In the genomic region with DNA sequence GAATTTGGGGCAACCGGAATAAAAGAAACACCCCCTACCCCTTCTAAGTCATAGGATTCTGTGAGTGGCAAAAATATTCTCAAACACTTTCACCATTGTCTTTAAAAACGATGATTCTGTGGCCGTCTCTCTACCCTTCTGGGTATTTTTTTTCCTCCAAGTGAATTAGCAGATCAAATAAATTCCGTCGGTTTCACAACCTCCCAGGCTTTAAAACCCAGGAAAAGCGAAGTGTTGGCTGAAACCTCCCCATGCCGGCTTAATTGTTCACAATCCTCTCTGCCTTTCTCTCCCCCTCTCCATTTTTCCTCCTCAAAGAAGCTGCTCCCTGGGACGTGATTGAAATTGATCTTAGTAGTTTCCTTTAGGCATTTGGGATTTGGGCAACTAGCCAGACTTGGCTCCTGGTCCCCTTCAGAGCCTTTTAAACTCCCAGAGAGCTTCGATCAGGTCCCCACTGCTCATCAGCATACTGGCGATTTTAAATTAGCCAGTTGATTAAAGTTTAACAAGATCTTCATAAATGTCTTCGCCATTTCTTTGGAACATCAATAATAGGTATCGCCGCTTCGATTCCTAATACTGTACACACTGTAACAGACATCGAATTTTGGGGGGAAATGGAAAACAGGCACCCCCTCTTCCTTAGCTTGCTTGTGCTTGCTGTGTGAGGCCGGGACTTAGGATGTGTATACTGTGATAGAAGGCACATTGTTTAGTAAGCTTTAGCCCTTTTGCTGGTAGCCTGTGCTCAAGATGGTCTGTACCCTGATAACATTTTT, we compare ENCODE assay signal across 8 mouse cellular contexts. TPM values are rescaled to one million over a fixed set of nuclear protein-coding genes. Genes with fewer than 3 reads are reported as not detected.
DNase-seq lines count a peak whose midpoint lies in the region; ATAC-seq and TF ChIP-seq lines count a peak whose summit lies in the region.

No protein-coding gene starts in this region.

- H3K9me3 ChIP-seq in MEL (replicated peaks; ENCODE audit: insufficient read depth, low read length), result no peaks in the 10 kb centered on the region
- no peaks in the 10 kb centered on the region for H3K9me3 ChIP-seq in hindbrain, embryonic 11.5 days (ENCODE audit: control insufficient read depth, low read length)
- no peaks in the 10 kb centered on the region for H3K9me3 ChIP-seq in limb, embryonic 14.5 days (ENCODE audit: control insufficient read depth, low read length)
- H3K9me3 ChIP-seq in neural tube, embryonic 11.5 days (ENCODE audit: control insufficient read depth, low read length), result no peaks in the 10 kb centered on the region

- H3K27me3 ChIP-seq in MEL (ENCODE audit: control insufficient read depth in 1 of 2, insufficient read depth in 2 of 2, low read length in 2 of 2), result no peaks in the 10 kb centered on the region
- no peaks in the 10 kb centered on the region for H3K27me3 ChIP-seq in hindbrain, embryonic 11.5 days (ENCODE audit: control insufficient read depth, insufficient read depth, low read length)
- no peaks in the 10 kb centered on the region for H3K27me3 ChIP-seq in limb, embryonic 14.5 days (ENCODE audit: control insufficient read depth, insufficient read depth, low read length)
- no peaks in the 10 kb centered on the region for H3K27me3 ChIP-seq in neural tube, embryonic 11.5 days (ENCODE audit: control insufficient read depth, insufficient read depth, low read length)

- peaks cover 7% of the 10 kb centered on the region for H3K79me2 ChIP-seq in MEL (ENCODE audit: control insufficient read depth, insufficient read depth, low read length, poor library complexity)

- no peak for TF ChIP-seq RAD21 in MEL (IDR thresholded peaks at IDR 0.05; ENCODE audit: low read depth, low read length)

- H3K9ac ChIP-seq in MEL (ENCODE audit: control insufficient read depth, low read depth, low read length, poor library complexity, severe bottlenecking), result peak overlapping the region; percentile 75
- peak overlapping the region; percentile 75 for H3K9ac ChIP-seq in hindbrain, embryonic 11.5 days (ENCODE audit: low read depth, low read length)
- H3K9ac ChIP-seq in limb, embryonic 14.5 days (ENCODE audit: low read depth, low read length, severe bottlenecking), result peak overlapping the region; percentile 83
- H3K9ac ChIP-seq in neural tube, embryonic 11.5 days (ENCODE audit: low read length), result peak overlapping the region; percentile 75

- H3K4me3 ChIP-seq in MEL (ENCODE audit: control insufficient read depth in 1 of 2, insufficient read depth in 1 of 2, low read depth in 2 of 2, low read length in 2 of 2), result peak overlapping the region; percentile 71 to 97
- peak overlapping the region; percentile 92 for H3K4me3 ChIP-seq in embryonic fibroblast, embryonic 13.5 days (ENCODE audit: insufficient read depth, low read length)
- peak overlapping the region; percentile 69 for H3K4me3 ChIP-seq in hindbrain, embryonic 11.5 days (ENCODE audit: low read depth, low read length)
- H3K4me3 ChIP-seq in limb, embryonic 14.5 days (replicated peaks; ENCODE audit: low read length), result peak overlapping the region; percentile 75
- peak overlapping the region; percentile 68 for H3K4me3 ChIP-seq in neural tube, embryonic 11.5 days (ENCODE audit: low read depth, low read length)

- DNase-seq in adrenal gland, adult 2 months, result peak; percentile 56
- DNase-seq in adrenal gland, postnatal 4 days (ENCODE audit: low spot score in 2 of 2), result no peak
- no peak for DNase-seq in MEL (ENCODE audit: low read depth, low spot score)
- peak; percentile 52 for DNase-seq in hindbrain, embryonic 11.5 days (ENCODE audit: low spot score)
- peak; percentile 62 for DNase-seq in limb, embryonic 14.5 days (ENCODE audit: low spot score)
- DNase-seq in neural tube, embryonic 11.5 days (ENCODE audit: low spot score), result peak; percentile 23
- no peak for DNase-seq in yolk sac, embryonic 10.5 days (ENCODE audit: low spot score)

- 5% methylated on average over 16 of the region's 16 CpGs for WGBS in hindbrain, embryonic 11.5 days
- 5% methylated on average over 16 of the region's 16 CpGs for WGBS in limb, embryonic 14.5 days
- 7% methylated on average over 16 of the region's 16 CpGs for WGBS in neural tube, embryonic 11.5 days

- TF ChIP-seq EP300 in MEL (IDR thresholded peaks at IDR 0.05; ENCODE audit: low read depth in 1 of 2, low read length in 2 of 2), result no peak

- peak overlapping the region; percentile 59 for H3K4me2 ChIP-seq in hindbrain, embryonic 11.5 days (replicated peaks; ENCODE audit: low read depth, low read length)
- peak overlapping the region; percentile 58 for H3K4me2 ChIP-seq in limb, embryonic 14.5 days (replicated peaks; ENCODE audit: low read depth, low read length, severe bottlenecking)
- peak overlapping the region; percentile 71 for H3K4me2 ChIP-seq in neural tube, embryonic 11.5 days (ENCODE audit: low read depth)

- peaks cover 0 to 10% of the 10 kb centered on the region in 2 experiments; a peak in 2 of 4 replicates for H3K4me1 ChIP-seq in MEL (ENCODE audit: control insufficient read depth in 1 of 2, insufficient read depth in 2 of 2, low read length in 2 of 2)
- peaks cover 10% of the 10 kb centered on the region for H3K4me1 ChIP-seq in embryonic fibroblast, embryonic 13.5 days (ENCODE audit: control insufficient read depth, insufficient read depth, low read length)
- no peaks in the 10 kb centered on the region for H3K4me1 ChIP-seq in hindbrain, embryonic 11.5 days (replicated peaks; ENCODE audit: control insufficient read depth, insufficient read depth, low read length)
- H3K4me1 ChIP-seq in limb, embryonic 14.5 days (ENCODE audit: control insufficient read depth, insufficient read depth, low read length), result peaks cover 18% of the 10 kb centered on the region; the same call in 1 of the 2 replicates
- 0 out of 2 replicates have a peak, but pooled peaks cover 10% of the 10 kb centered on the region for H3K4me1 ChIP-seq in neural tube, embryonic 11.5 days (ENCODE audit: control insufficient read depth, insufficient read depth, low read length)

- ATAC-seq in hindbrain, embryonic 11.5 days (ENCODE audit: low FRiP score), result no peak
- no peak for ATAC-seq in limb, embryonic 14.5 days (ENCODE audit: low FRiP score, low read depth)
- no peak for ATAC-seq in neural tube, embryonic 11.5 days (ENCODE audit: insufficient read depth, low FRiP score, low TSS enrichment)

- peaks cover 0 to 7% of the 10 kb centered on the region in 2 experiments; a peak in 3 of 4 replicates for H3K36me3 ChIP-seq in MEL (ENCODE audit: control insufficient read depth in 1 of 2, insufficient read depth in 2 of 2, low read length in 2 of 2)
- H3K36me3 ChIP-seq in hindbrain, embryonic 11.5 days (ENCODE audit: control insufficient read depth, insufficient read depth, low read length), result peaks cover 13% of the 10 kb centered on the region; the same call in 1 of the 2 replicates
- H3K36me3 ChIP-seq in limb, embryonic 14.5 days (ENCODE audit: control insufficient read depth, insufficient read depth, low read length), result peaks cover 33% of the 10 kb centered on the region
- peaks cover 9% of the 10 kb centered on the region; the same call in 1 of the 2 replicates for H3K36me3 ChIP-seq in neural tube, embryonic 11.5 days (ENCODE audit: control insufficient read depth, insufficient read depth, low read length)

- peak overlapping the region; percentile 48 for H3K27ac ChIP-seq in MEL (ENCODE audit: control insufficient read depth, low read depth, low read length)
- H3K27ac ChIP-seq in embryonic fibroblast, embryonic 13.5 days (ENCODE audit: insufficient read depth, low read length), result peak overlapping the region; percentile 92
- H3K27ac ChIP-seq in hindbrain, embryonic 11.5 days (ENCODE audit: low read depth, low read length), result peak overlapping the region; percentile 89
- peak overlapping the region; percentile 96 for H3K27ac ChIP-seq in limb, embryonic 14.5 days (replicated peaks; ENCODE audit: low read depth, low read length)
- peak overlapping the region; percentile 56; the same call in 1 of the 2 replicates for H3K27ac ChIP-seq in neural tube, embryonic 11.5 days (ENCODE audit: low read depth, low read length)

- TF ChIP-seq POLR2A in MEL (IDR thresholded peaks at IDR 0.05; ENCODE audit: control insufficient read depth in 1 of 2, insufficient read depth in 1 of 2, low read depth in 1 of 2, low read length in 2 of 2, poor library complexity in 1 of 2), result no peak
- TF ChIP-seq POLR2A in embryonic fibroblast, embryonic 13.5 days (IDR thresholded peaks at IDR 0.05; ENCODE audit: low read depth, low read length), result 0 out of 2 replicates have a peak, but pooled peaks have one; percentile 7
- no peak for TF ChIP-seq POLR2A in limb, embryonic 14.5 days (IDR thresholded peaks at IDR 0.05; ENCODE audit: borderline replicate concordance, extremely low read depth, insufficient read depth, insufficient read length)

- TF ChIP-seq CTCF in MEL (IDR thresholded peaks at IDR 0.05 in 2 of 3, conservative IDR thresholded peaks at IDR 0.05 in 1 of 3; ENCODE audit: control insufficient read depth in 1 of 3, insufficient read depth in 1 of 3, low read depth in 2 of 3, low read length in 3 of 3, poor library complexity in 1 of 3, severe bottlenecking in 1 of 3), result no peak
- TF ChIP-seq CTCF in embryonic fibroblast, embryonic 13.5 days (IDR thresholded peaks at IDR 0.05; ENCODE audit: borderline replicate concordance, insufficient read depth, low read length), result no peak

TF ChIP-seq in MEL, 35 proteins besides CTCF, POLR2A, EP300 and RAD21:
- TF ChIP-seq JUND (IDR thresholded peaks at IDR 0.05; ENCODE audit: low read depth, low read length) (no peak), ZNF384 (IDR thresholded peaks at IDR 0.05; ENCODE audit: low read depth, low read length) (0 out of 2 replicates have a peak, but pooled peaks have one; percentile 13)

RNA-seq across cellular contexts. Expression of a gene that starts 1.5 kb away (rescaled TPM):
- total RNA-seq in adrenal gland, adult 2 months (2021), result 10 to 100 TPM; 33.7 to 40.0 TPM
- 11.4 and 11.8 TPM in 2 replicates for polyA plus RNA-seq in adrenal gland, adult 2 months (2012; rRNA removed)
- 10 to 100 TPM; 36.4 to 37.2 TPM for total RNA-seq in adrenal gland, postnatal 4 days (2021)
- 2.0 and 4.6 TPM in 2 replicates for total RNA-seq in MEL (2012; rRNA removed)
- polyA plus RNA-seq in MEL (2012; ENCODE audit: insufficient read depth in 1 of 2, insufficient read length in 2 of 2, low read depth in 1 of 2, low replicate concordance in 2 of 2, missing spikeins in 1 of 2), result 1 to 10 TPM in 1 of 2 experiments, not detected in 1; 4.6 TPM
- 105 and 134 TPM in 2 replicates for polyA plus RNA-seq in embryonic fibroblast, embryonic 13.5 days (2011; ENCODE audit: insufficient read length, low read depth, missing spikeins)
- polyA plus RNA-seq in hindbrain, embryonic 11.5 days (2014; fragmentation: Nextera tagmentation; extraction: Ambion mirVana), result 74.1 and 77.9 TPM in 2 replicates
- 24.5 and 24.7 TPM in 2 replicates for polyA plus RNA-seq in limb, embryonic 14.5 days (2012; rRNA removed)
- polyA plus RNA-seq in limb, embryonic 14.5 days (2014; fragmentation: Nextera tagmentation; extraction: Ambion mirVana), result 79.1 and 86.4 TPM in 2 replicates
- 55.7 and 57.9 TPM in 2 replicates for polyA plus RNA-seq in neural tube, embryonic 11.5 days (2014; fragmentation: Nextera tagmentation; extraction: Ambion mirVana)

Comparison
In these comparisons a context has a peak if more than half of its experiments do, and no peak if none do; other contexts are left out.
1. DNase-seq: peak in adrenal gland, adult 2 months (single experiment), hindbrain, embryonic 11.5 days (single experiment), limb, embryonic 14.5 days (single experiment) and neural tube, embryonic 11.5 days (single experiment); none in adrenal gland, postnatal 4 days (0 of 2), MEL (single experiment) and yolk sac, embryonic 10.5 days (single experiment).
2. Peak in every context shown above with its lines, with median percentiles within 50 percentile points of each other: H3K27ac ChIP-seq, H3K4me3 ChIP-seq, H3K9ac ChIP-seq and H3K4me2 ChIP-seq.